Mouse (Mus musculus) monocyte, adult 5-6 weeks (primary cell): ENCODE results near the gene Gna14. TPM values are rescaled to one million over a fixed set of nuclear protein-coding genes. Genes with fewer than 3 reads are reported as not detected.
A peak's percentile ranks its signal among the peaks of the same experiment; 100 is the strongest.

Source experiments
- ATAC-seq: fragments of 153-309, 156-312 bp; replicated peaks from 2 replicates; pipeline ENCODE4 v1.8.0; 2017; ENCODE audit warnings: mild to moderate bottlenecking; ENCODE audit not compliant: low TSS enrichment, insufficient number of reproducible peaks, severe bottlenecking, poor library complexity, low FRiP score
- total RNA-seq: library from RNA; stranded (forward); fragments of 200-1000, 200-491, 200-594 nt; gene quantifications from 3 replicates; pipeline ENCODE4 v1.2.3, GENCODE M21; 2017

Gna14 gene
- total RNA-seq, 1 experiment from 2014 or later: not detected

GRCm38 (mm10) chr19:16558570-16558969 lies 123.0 kb downstream of the Gna14 start:
- no peak for ATAC-seq

GRCm38 (mm10) chr19:16559243-16559896 lies 123.8 kb downstream of the Gna14 start:
- no peak for ATAC-seq

GRCm38 (mm10) chr19:16562676-16563075 lies 127.1 kb downstream of the Gna14 start:
- no peak for ATAC-seq

- no peak for ATAC-seq
Measured at GRCm38 (mm10) chr19:16576790-16577189, 141.2 kb downstream of the Gna14 start.

GRCm38 (mm10) chr19:16579656-16580260 lies 144.2 kb downstream of the Gna14 start:
- ATAC-seq: no peak

GRCm38 (mm10) chr19:16580501-16580900 lies 144.9 kb downstream of the Gna14 start:
- ATAC-seq: no peak

GRCm38 (mm10) chr19:16584546-16584945 lies 149.0 kb downstream of the Gna14 start:
- no peak for ATAC-seq

GRCm38 (mm10) chr19:16585379-16585778 lies 149.8 kb downstream of the Gna14 start:
- no peak for ATAC-seq

- ATAC-seq: no peak
Measured at GRCm38 (mm10) chr19:16593256-16593974, 157.9 kb downstream of the Gna14 start.

GRCm38 (mm10) chr19:16593975-16594317 lies 158.4 kb downstream of the Gna14 start:
- no peak for ATAC-seq

GRCm38 (mm10) chr19:16597216-16597615 lies 161.7 kb downstream of the Gna14 start:
- no peak for ATAC-seq

- no peak for ATAC-seq
Measured at GRCm38 (mm10) chr19:16598653-16599297, 163.2 kb downstream of the Gna14 start.

- peak; percentile 57 for ATAC-seq
Measured at GRCm38 (mm10) chr19:16599298-16599970, 163.9 kb downstream of the Gna14 start.

- ATAC-seq: no peak
Measured at GRCm38 (mm10) chr19:16602026-16602425, 166.5 kb downstream of the Gna14 start.

GRCm38 (mm10) chr19:16607634-16608033 lies 172.1 kb downstream of the Gna14 start:
- no peak for ATAC-seq

- no peak for ATAC-seq
Measured at GRCm38 (mm10) chr19:16623154-16623553, 187.6 kb downstream of the Gna14 start.

- no peak for ATAC-seq
Measured at GRCm38 (mm10) chr19:16624994-16625393, 189.4 kb downstream of the Gna14 start.

GRCm38 (mm10) chr19:16625610-16626395 lies 190.2 kb downstream of the Gna14 start:
- ATAC-seq: no peak
